Mouse (Mus musculus): ENCODE measurements around the gene Rab34.
A peak's percentile ranks its signal among the peaks of the same experiment; 100 is the strongest.

Gene Rab34

GRCm38 (mm10) chr11:78188331-78189233 is at the start of gene Rab34:
TSS of gene Rab34 (plus strand) at chr11:78188430.
- DNase-seq (ENCODE audit: low spot score in 2 of 2), result no peak

GRCm38 (mm10) chr11:78140665-78141064 is 47.6 kb upstream of the Rab34 start:
- DNase-seq (ENCODE audit: low spot score in 2 of 2), result no peak

GRCm38 (mm10) chr11:78143520-78143919 is 44.7 kb upstream of the Rab34 start:
- DNase-seq (ENCODE audit: low spot score in 2 of 2), result no peak

- no peak for DNase-seq (ENCODE audit: low spot score in 2 of 2)
These were observed 42.1 kb upstream of the Rab34 start for GRCm38 (mm10) chr11:78146168-78146567.

GRCm38 (mm10) chr11:78146707-78147543 is 41.3 kb upstream of the Rab34 start:
- DNase-seq (ENCODE audit: low spot score in 2 of 2), result no peak

GRCm38 (mm10) chr11:78151161-78151560 is 37.1 kb upstream of the Rab34 start:
- DNase-seq (ENCODE audit: low spot score in 2 of 2), result peak in 1 of 2 experiments; percentile 29

- DNase-seq (ENCODE audit: low spot score in 2 of 2), result no peak
These were observed 35.7 kb upstream of the Rab34 start for GRCm38 (mm10) chr11:78152299-78153231.

GRCm38 (mm10) chr11:78153778-78154177 is 34.5 kb upstream of the Rab34 start:
- no peak for DNase-seq (ENCODE audit: low spot score in 2 of 2)

GRCm38 (mm10) chr11:78155674-78156073 is 32.6 kb upstream of the Rab34 start:
- no peak for DNase-seq (ENCODE audit: low spot score in 2 of 2)

GRCm38 (mm10) chr11:78156156-78156699 is 32.0 kb upstream of the Rab34 start:
- DNase-seq (ENCODE audit: low spot score in 2 of 2), result no peak

GRCm38 (mm10) chr11:78159096-78159495 is 29.1 kb upstream of the Rab34 start:
- DNase-seq (ENCODE audit: low spot score in 2 of 2), result peak; percentile 59 to 79

GRCm38 (mm10) chr11:78159557-78159956 is 28.7 kb upstream of the Rab34 start:
- no peak for DNase-seq (ENCODE audit: low spot score in 2 of 2)

- no peak for DNase-seq (ENCODE audit: low spot score in 2 of 2)
These were observed 28.1 kb upstream of the Rab34 start for GRCm38 (mm10) chr11:78160171-78160570.

- no peak for DNase-seq (ENCODE audit: low spot score in 2 of 2)
These were observed 27.6 kb upstream of the Rab34 start for GRCm38 (mm10) chr11:78160675-78161074.

GRCm38 (mm10) chr11:78161169-78161568 is 27.1 kb upstream of the Rab34 start:
- no peak for DNase-seq (ENCODE audit: low spot score in 2 of 2)

- no peak for DNase-seq (ENCODE audit: low spot score in 2 of 2)
These were observed 26.3 kb upstream of the Rab34 start for GRCm38 (mm10) chr11:78161968-78162367.

GRCm38 (mm10) chr11:78162504-78162903 is 25.7 kb upstream of the Rab34 start:
- no peak for DNase-seq (ENCODE audit: low spot score in 2 of 2)

GRCm38 (mm10) chr11:78163045-78163444 is 25.2 kb upstream of the Rab34 start:
- no peak for DNase-seq (ENCODE audit: low spot score in 2 of 2)

- peak in 1 of 2 experiments; percentile 21 for DNase-seq (ENCODE audit: low spot score in 2 of 2)
These were observed 24.3 kb upstream of the Rab34 start for GRCm38 (mm10) chr11:78163681-78164603.

- no peak for DNase-seq (ENCODE audit: low spot score in 2 of 2)
These were observed 23.7 kb upstream of the Rab34 start for GRCm38 (mm10) chr11:78164604-78164923.
